Mouse (Mus musculus): ENCODE data around the gene Inpp5k. TPM values are rescaled to one million over a fixed set of nuclear protein-coding genes. Genes with fewer than 3 reads are reported as not detected.

Inpp5k gene
- polyA plus RNA-seq, 1 experiment from 2014 or later: 19.7 TPM

- Histone ChIP-seq H3K27me3 (ENCODE audit: control insufficient read depth, insufficient read depth, low read length) (no peaks in the 10 kb centered on the region), H3K4me2 (no peak overlapping the region), H3K36me3 (ENCODE audit: control insufficient read depth, insufficient read depth, low read length) (peaks cover 17% of the 10 kb centered on the region), H3K9ac (ENCODE audit: low read depth, low read length) (no peak overlapping the region), H3K9me3 (replicated peaks; ENCODE audit: control insufficient read depth, low read length) (no peaks in the 10 kb centered on the region), H3K4me1 (ENCODE audit: control insufficient read depth, insufficient read depth, low read length) (no peaks in the 10 kb centered on the region), H3K27ac (ENCODE audit: low read depth, low read length) (no peak overlapping the region), H3K4me3 (ENCODE audit: low read depth, low read length) (no peak overlapping the region)
- 94% methylated on average over 5 of the region's 5 CpGs for WGBS (ENCODE audit: insufficient replicate concordance)
- no peak for ATAC-seq (replicated peaks; ENCODE audit: insufficient number of reproducible peaks, low FRiP score, low TSS enrichment)
Observed at GRCm38 (mm10) chr11:75608776-75609175, 22.0 kb upstream of the Inpp5k start.

GRCm38 (mm10) chr11:75610021-75610420 is 20.8 kb upstream of the Inpp5k start:
- Histone ChIP-seq H3K36me3 (ENCODE audit: control insufficient read depth, insufficient read depth, low read length) (peaks cover 21% of the 10 kb centered on the region), H3K4me3 (ENCODE audit: low read depth, low read length) (no peak overlapping the region), H3K4me1 (ENCODE audit: control insufficient read depth, insufficient read depth, low read length) (no peaks in the 10 kb centered on the region), H3K9me3 (replicated peaks; ENCODE audit: control insufficient read depth, low read length) (no peaks in the 10 kb centered on the region), H3K27me3 (ENCODE audit: control insufficient read depth, insufficient read depth, low read length) (no peaks in the 10 kb centered on the region), H3K27ac (ENCODE audit: low read depth, low read length) (no peak overlapping the region), H3K4me2 (no peak overlapping the region), H3K9ac (ENCODE audit: low read depth, low read length) (no peak overlapping the region)
- WGBS (ENCODE audit: insufficient replicate concordance): 87% methylated on average over 2 of the region's 2 CpGs
- no peak for ATAC-seq (replicated peaks; ENCODE audit: insufficient number of reproducible peaks, low FRiP score, low TSS enrichment)

GRCm38 (mm10) chr11:75614769-75615168 is 16.0 kb upstream of the Inpp5k start:
- no peak overlapping the region for H3K9ac ChIP-seq (ENCODE audit: low read depth, low read length)
- H3K4me3 ChIP-seq (ENCODE audit: low read depth, low read length): no peak overlapping the region
- peaks cover 21% of the 10 kb centered on the region for H3K36me3 ChIP-seq (ENCODE audit: control insufficient read depth, insufficient read depth, low read length)
- H3K27me3 ChIP-seq (ENCODE audit: control insufficient read depth, insufficient read depth, low read length): no peaks in the 10 kb centered on the region
- 92% methylated on average over 1 of the region's 1 CpGs for whole genome bisulfite sequencing (ENCODE audit: insufficient replicate concordance)
- no peak overlapping the region for H3K27ac ChIP-seq (ENCODE audit: low read depth, low read length)
- H3K4me1 ChIP-seq (ENCODE audit: control insufficient read depth, insufficient read depth, low read length): no peaks in the 10 kb centered on the region
- ATAC-seq (replicated peaks; ENCODE audit: insufficient number of reproducible peaks, low FRiP score, low TSS enrichment): no peak
- no peak overlapping the region for H3K4me2 ChIP-seq
- no peaks in the 10 kb centered on the region for H3K9me3 ChIP-seq (replicated peaks; ENCODE audit: control insufficient read depth, low read length)

- Histone ChIP-seq H3K27me3 (ENCODE audit: control insufficient read depth, insufficient read depth, low read length) (no peaks in the 10 kb centered on the region), H3K27ac (ENCODE audit: low read depth, low read length) (no peak overlapping the region), H3K9me3 (replicated peaks; ENCODE audit: control insufficient read depth, low read length) (no peaks in the 10 kb centered on the region), H3K4me1 (ENCODE audit: control insufficient read depth, insufficient read depth, low read length) (no peaks in the 10 kb centered on the region), H3K36me3 (ENCODE audit: control insufficient read depth, insufficient read depth, low read length) (peaks cover 23% of the 10 kb centered on the region), H3K4me2 (no peak overlapping the region), H3K4me3 (ENCODE audit: low read depth, low read length) (no peak overlapping the region), H3K9ac (ENCODE audit: low read depth, low read length) (no peak overlapping the region)
- ATAC-seq (replicated peaks; ENCODE audit: insufficient number of reproducible peaks, low FRiP score, low TSS enrichment): no peak
- WGBS (ENCODE audit: insufficient replicate concordance): 86% methylated on average over 2 of the region's 2 CpGs
Observed at GRCm38 (mm10) chr11:75615556-75615955, 15.2 kb upstream of the Inpp5k start.

GRCm38 (mm10) chr11:75619133-75619532 is 11.7 kb upstream of the Inpp5k start:
- H3K4me2 ChIP-seq: no peak overlapping the region
- H3K27me3 ChIP-seq (ENCODE audit: control insufficient read depth, insufficient read depth, low read length): no peaks in the 10 kb centered on the region
- no peak overlapping the region for H3K4me3 ChIP-seq (ENCODE audit: low read depth, low read length)
- no peak overlapping the region for H3K9ac ChIP-seq (ENCODE audit: low read depth, low read length)
- no peak overlapping the region for H3K27ac ChIP-seq (ENCODE audit: low read depth, low read length)
- H3K4me1 ChIP-seq (ENCODE audit: control insufficient read depth, insufficient read depth, low read length): peaks cover 19% of the 10 kb centered on the region
- H3K9me3 ChIP-seq (replicated peaks; ENCODE audit: control insufficient read depth, low read length): no peaks in the 10 kb centered on the region
- no peak for ATAC-seq (replicated peaks; ENCODE audit: insufficient number of reproducible peaks, low FRiP score, low TSS enrichment)
- peaks cover 29% of the 10 kb centered on the region for H3K36me3 ChIP-seq (ENCODE audit: control insufficient read depth, insufficient read depth, low read length)
- WGBS (ENCODE audit: insufficient replicate concordance): 80% methylated on average over 5 of the region's 5 CpGs

- WGBS (ENCODE audit: insufficient replicate concordance): 90% methylated on average over 12 of the region's 12 CpGs
- no peak overlapping the region for H3K9ac ChIP-seq (ENCODE audit: low read depth, low read length)
- H3K4me1 ChIP-seq (ENCODE audit: control insufficient read depth, insufficient read depth, low read length): peaks cover 25% of the 10 kb centered on the region
- no peak for ATAC-seq (replicated peaks; ENCODE audit: insufficient number of reproducible peaks, low FRiP score, low TSS enrichment)
- H3K27me3 ChIP-seq (ENCODE audit: control insufficient read depth, insufficient read depth, low read length): no peaks in the 10 kb centered on the region
- no peak overlapping the region for H3K4me3 ChIP-seq (ENCODE audit: low read depth, low read length)
- H3K4me2 ChIP-seq: no peak overlapping the region
- H3K27ac ChIP-seq (ENCODE audit: low read depth, low read length): no peak overlapping the region
- H3K36me3 ChIP-seq (ENCODE audit: control insufficient read depth, insufficient read depth, low read length): peaks cover 26% of the 10 kb centered on the region
- no peaks in the 10 kb centered on the region for H3K9me3 ChIP-seq (replicated peaks; ENCODE audit: control insufficient read depth, low read length)
Observed at GRCm38 (mm10) chr11:75620136-75620780, 10.5 kb upstream of the Inpp5k start.

- no peaks in the 10 kb centered on the region for H3K9me3 ChIP-seq (replicated peaks; ENCODE audit: control insufficient read depth, low read length)
- H3K27me3 ChIP-seq (ENCODE audit: control insufficient read depth, insufficient read depth, low read length): no peaks in the 10 kb centered on the region
- ATAC-seq (replicated peaks; ENCODE audit: insufficient number of reproducible peaks, low FRiP score, low TSS enrichment): no peak
- H3K36me3 ChIP-seq (ENCODE audit: control insufficient read depth, insufficient read depth, low read length): peaks cover 26% of the 10 kb centered on the region
- WGBS (ENCODE audit: insufficient replicate concordance): 78% methylated on average over 2 of the region's 2 CpGs
- H3K27ac ChIP-seq (ENCODE audit: low read depth, low read length): no peak overlapping the region
- H3K9ac ChIP-seq (ENCODE audit: low read depth, low read length): no peak overlapping the region
- H3K4me3 ChIP-seq (ENCODE audit: low read depth, low read length): no peak overlapping the region
- H3K4me1 ChIP-seq (ENCODE audit: control insufficient read depth, insufficient read depth, low read length): peaks cover 25% of the 10 kb centered on the region
- no peak overlapping the region for H3K4me2 ChIP-seq
Observed at GRCm38 (mm10) chr11:75621426-75621825, 9.4 kb upstream of the Inpp5k start.

- H3K27me3 ChIP-seq (ENCODE audit: control insufficient read depth, insufficient read depth, low read length): no peaks in the 10 kb centered on the region
- no peak overlapping the region for H3K4me3 ChIP-seq (ENCODE audit: low read depth, low read length)
- H3K27ac ChIP-seq (ENCODE audit: low read depth, low read length): peak overlapping the region; percentile 51; the same call in 1 of the 2 replicates
- whole genome bisulfite sequencing (ENCODE audit: insufficient replicate concordance): 64% methylated on average over 2 of the region's 2 CpGs
- H3K9me3 ChIP-seq (replicated peaks; ENCODE audit: control insufficient read depth, low read length): no peaks in the 10 kb centered on the region
- H3K9ac ChIP-seq (ENCODE audit: low read depth, low read length): no peak overlapping the region
- H3K4me1 ChIP-seq (ENCODE audit: control insufficient read depth, insufficient read depth, low read length): peaks cover 25% of the 10 kb centered on the region
- no peak overlapping the region for H3K4me2 ChIP-seq
- no peak for ATAC-seq (replicated peaks; ENCODE audit: insufficient number of reproducible peaks, low FRiP score, low TSS enrichment)
- peaks cover 24% of the 10 kb centered on the region for H3K36me3 ChIP-seq (ENCODE audit: control insufficient read depth, insufficient read depth, low read length)
Observed at GRCm38 (mm10) chr11:75622588-75623329, 8.0 kb upstream of the Inpp5k start.
